Mouse (Mus musculus) cerebellum, postnatal 14 days (tissue): Measurements from ENCODE around the gene Leng1.
A peak's percentile ranks its signal among the peaks of the same experiment; 100 is the strongest.

Source experiments
- DNase-seq, 2 experiments: peaks; one replicate each; pipeline ENCODE4 v3.0.0; 2021; ENCODE audit warnings: mixed read lengths in 2 of 2

Gene Leng1

DNA sequence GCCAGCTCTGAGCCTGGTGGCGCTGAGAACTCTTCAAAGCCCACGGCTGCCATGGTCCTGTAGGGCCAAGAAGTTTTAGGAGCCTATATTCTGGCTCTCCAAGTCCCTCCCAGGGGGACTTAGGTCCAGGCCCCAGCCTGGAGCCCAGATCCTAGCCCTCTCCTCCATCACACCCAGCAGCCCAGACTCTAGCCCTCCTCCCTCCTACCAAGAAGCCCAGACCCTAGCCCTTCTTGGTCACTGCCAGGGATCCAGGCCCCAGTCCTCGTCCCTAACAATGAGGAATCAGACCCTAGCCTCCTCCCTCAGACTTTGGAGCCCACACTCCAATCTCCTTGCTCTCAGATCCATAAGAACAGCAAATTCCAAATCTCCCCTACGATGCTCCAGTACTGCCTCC is 36.6 kb downstream of the Leng1 start:
- no peak for DNase-seq

DNA sequence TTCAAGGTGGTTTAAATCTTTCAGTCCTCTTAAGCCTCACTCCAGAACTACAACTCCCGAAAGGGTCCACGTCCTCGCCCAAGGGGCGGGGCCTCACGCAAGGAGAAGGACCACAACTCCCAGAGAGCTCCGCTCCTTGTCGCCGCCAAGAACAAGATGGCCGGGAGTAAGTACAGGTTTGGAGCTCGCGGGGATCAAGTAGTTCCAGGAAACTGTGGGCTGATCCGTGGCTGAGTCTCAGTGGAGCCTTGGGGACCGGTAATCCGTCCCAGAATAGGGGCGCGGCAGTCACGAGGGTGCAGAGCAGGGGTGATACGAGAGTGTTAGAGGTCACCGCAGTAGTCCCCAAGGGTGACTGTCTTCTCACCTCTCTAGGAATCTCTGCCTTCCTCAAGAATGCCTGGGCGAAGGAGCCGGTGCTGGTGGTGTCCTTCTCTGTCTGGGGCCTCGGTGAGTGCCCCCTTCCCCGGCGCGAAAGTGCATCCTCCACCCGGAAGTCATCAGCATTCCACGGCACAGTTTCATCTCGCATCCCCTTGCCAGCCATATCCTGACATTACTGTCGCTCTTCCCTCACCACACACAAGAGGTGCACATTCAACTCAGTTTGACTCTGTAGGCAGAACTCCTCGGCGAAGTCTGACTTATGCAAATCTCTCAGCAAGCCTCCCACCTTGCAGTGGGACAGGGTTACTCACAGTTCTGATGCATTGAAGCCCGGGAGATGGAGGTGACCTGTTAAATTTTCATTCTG is 48.2 kb downstream of the Leng1 start, which contains the start of gene Ndufa3:
Ndufa3 (plus strand) TSS at position 132 of the 754 bp plus-strand sequence.
- DNase-seq: peak; percentile 91 to 92

DNA sequence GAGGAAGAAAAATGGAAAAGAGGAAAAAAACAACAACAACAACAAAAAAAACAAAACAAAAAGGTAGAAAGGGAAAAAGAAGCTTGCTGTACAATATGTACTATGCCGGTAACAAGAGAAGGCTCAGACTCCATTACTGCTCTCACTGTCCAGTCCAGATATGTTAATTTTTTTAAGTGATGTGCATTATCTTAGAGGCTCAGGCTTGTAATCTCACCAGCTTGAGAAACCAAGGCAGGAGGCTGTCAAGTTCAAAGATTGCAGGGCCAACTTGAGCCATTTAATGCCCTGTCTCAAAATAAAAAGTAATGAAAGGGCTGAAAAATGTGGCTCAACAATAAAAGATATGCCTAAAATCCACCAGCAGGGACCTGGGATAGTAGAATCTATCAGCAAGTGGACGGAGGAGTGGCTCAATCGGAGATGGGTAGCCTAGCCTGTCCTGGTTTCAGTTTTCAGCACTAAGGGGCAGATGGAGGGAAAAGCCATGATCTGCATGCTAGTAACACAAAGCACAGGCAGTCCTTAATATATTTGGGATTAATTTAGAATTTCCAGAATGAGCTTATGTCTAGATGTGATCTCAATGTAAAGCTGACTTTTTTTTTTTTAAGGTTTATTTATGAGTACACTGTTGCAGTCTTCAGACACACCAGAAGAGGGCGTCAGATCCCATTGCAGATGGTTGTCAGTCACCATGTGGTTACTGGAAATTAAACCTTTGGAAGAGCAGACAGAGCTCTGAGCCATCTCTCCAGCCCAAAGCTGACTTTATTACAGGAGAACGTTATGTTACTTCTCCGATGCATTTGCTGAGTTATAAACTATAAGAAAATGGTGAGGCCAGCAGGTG is 49.0 kb downstream of the Leng1 start:
- peak; percentile 27 to 77 for DNase-seq

DNA sequence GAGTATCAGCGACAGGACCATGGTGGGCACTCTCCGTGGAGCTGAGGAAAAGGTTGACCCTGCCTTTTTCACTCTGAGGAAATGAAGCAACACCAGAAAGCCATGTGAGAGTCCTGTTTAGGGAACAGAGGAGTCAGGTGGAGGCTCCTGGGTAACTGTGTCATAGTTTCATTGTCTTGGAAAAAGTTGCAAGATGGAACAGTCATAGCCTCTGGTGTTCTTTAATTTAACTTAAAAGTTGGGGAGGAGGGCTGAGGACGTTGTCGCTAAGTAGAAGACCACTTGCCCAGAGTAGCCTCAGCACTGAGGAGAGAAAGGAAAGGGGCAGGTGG is 49.6 kb downstream of the Leng1 start, which contains the start of gene Oscar:
Oscar (minus strand) TSS at position 101 of the 332 bp plus-strand sequence.
- no peak for DNase-seq

DNA sequence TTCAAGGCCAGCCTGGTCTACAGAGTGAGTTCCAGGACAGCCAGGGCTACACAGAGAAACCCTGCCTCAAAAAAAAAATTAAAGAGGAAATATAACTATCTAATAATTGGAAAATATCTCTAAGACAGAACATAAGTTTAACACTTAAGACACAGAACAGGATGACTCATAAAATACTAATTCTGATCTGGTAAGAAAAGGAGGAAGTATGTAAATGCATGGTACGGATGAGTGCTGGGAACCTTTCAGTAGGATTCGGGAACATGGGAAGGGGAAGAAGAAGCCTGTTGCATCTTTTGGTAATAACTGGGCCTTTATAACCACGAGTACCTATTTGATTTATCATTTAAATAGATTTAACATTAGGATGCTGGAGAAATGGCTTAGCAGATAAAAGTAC is 51.6 kb downstream of the Leng1 start:
- no peak for DNase-seq

DNA sequence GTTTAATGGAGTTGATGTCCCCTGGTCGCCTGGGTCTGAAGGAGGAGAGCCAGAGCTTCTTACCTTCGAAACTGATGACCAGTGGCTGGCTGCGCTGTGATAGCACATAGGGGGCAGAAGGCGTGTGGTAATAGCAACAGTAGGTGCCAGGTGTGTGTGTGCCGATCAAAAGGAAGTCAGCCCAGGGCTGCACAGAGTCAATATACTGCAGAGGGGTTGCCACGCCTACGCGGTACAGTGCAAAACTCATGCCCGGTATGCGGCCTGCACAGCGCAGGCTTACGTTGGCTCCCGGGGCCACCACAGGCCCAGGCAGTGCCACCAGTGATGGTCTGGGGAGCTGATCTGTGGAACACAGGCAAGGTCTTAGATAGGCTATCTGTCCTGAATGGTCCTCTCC is 54.6 kb downstream of the Leng1 start:
- DNase-seq: no peak

DNA sequence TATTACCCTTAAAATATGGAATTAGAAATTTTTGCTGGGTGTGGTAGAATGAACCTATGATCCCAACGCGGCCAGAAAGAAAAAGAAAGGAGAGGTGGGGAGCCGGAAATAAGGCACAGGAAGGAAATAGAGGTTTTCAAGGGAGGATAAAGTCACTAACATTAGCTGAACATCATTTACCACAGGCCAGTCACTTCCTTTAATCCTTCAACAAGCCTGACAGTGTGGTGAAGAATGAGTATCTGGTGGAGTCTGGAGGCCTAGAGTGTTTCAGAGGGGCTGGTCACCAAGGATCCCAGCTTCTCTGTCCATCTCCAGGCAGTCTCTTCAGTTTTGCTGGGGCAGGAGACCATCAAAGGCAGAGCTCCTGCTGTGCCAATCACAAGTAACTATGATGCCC is 55.2 kb downstream of the Leng1 start:
- DNase-seq: no peak
